In the genomic region with DNA sequence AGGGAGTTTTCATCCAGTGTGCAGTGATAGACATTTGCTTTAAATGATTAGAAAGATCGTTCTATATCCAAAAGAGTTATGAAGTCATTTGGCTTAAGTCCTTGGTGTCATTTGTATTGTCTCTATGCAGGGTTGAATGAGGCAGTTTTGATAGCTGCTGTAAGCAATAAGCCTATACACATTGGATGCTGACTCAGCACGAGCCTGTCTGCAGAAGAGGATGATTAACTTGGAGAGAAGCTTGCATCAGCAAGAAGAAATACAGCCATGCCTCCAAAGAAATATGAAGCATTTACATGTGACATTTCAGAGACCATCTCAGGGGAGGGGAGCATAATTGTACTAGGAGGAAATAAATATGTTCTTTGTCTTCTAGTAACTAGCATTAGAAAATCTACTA, we compare ENCODE assay signal across 20 mouse cellular contexts. TPM values are rescaled to one million over a fixed set of nuclear protein-coding genes. Genes with fewer than 3 reads are reported as not detected.
"Had no signal": no experiment of that assay in that cellular context is flagged by ENCODE, and none has a peak within 500 bp of the region (broad histone marks: within the 10 kb centered on the region; RNA-seq: fewer than 3 reads in every experiment).

No protein-coding gene starts in this region.

- H3K4me2 ChIP-seq: lung, embryonic 14.5 days; midbrain, embryonic 12.5 days; neural tube, embryonic 12.5 days had no signal

- H3K27me3 ChIP-seq: midbrain, embryonic 12.5 days; neural tube, embryonic 12.5 days had no signal

- H3K9ac ChIP-seq: liver, embryonic 14.5 days; lung, embryonic 14.5 days; midbrain, embryonic 12.5 days; neural tube, embryonic 12.5 days had no signal

- H3K36me3 ChIP-seq: midbrain, embryonic 10.5 days; midbrain, embryonic 12.5 days; neural tube, embryonic 12.5 days had no signal

- DNase-seq: lung, adult 18-20 months; lung, embryonic 14.5 days; lung, postnatal 10 days; midbrain, embryonic 14.5 days; retina, postnatal 1 day; right cerebral cortex, adult 18-20 months; right cerebral cortex, postnatal 4 days; spleen, adult 18-20 months; thymus, adult 18-20 months; thymus, postnatal 14 days; thymus, postnatal 36 days had no signal

- ATAC-seq: midbrain, embryonic 16.5 days had no signal

- H3K4me3 ChIP-seq: megakaryocyte, embryonic 14.5 days; midbrain, embryonic 10.5 days; midbrain, embryonic 12.5 days; myocyte; neural tube, embryonic 12.5 days had no signal

- H3K27ac ChIP-seq: liver, embryonic 14.5 days; macrophage; midbrain, embryonic 10.5 days; midbrain, embryonic 12.5 days; neural tube, embryonic 12.5 days had no signal

- H3K9me3 ChIP-seq: megakaryocyte, embryonic 14.5 days; midbrain, embryonic 10.5 days; midbrain, embryonic 12.5 days; neural tube, embryonic 12.5 days had no signal

RNA-seq across cellular contexts. Expression of gene Slc35f1, which starts 19.1 kb away (rescaled TPM):
- total RNA-seq: megakaryocyte progenitor cell, adult 5-6 weeks had no signal
- polyA plus RNA-seq: macrophage, myocyte had no signal
